Mouse (Mus musculus) granulocyte monocyte progenitor cell, adult 5-6 weeks (primary cell): ENCODE data around the gene Gdf5. TPM values are rescaled to one million over a fixed set of nuclear protein-coding genes. Genes with fewer than 3 reads are reported as not detected.

Source experiments
- ATAC-seq: replicated peaks from 2 replicates; pipeline ENCODE4 v1.8.0; 2016; ENCODE audit warnings: mild to moderate bottlenecking, moderate TSS enrichment, inconsistent platforms; ENCODE audit not compliant: poor library complexity, severe bottlenecking
- total RNA-seq, 2 experiments: library from RNA; stranded (forward) in 1 of 2; stranded (reverse) in 1 of 2; fragments of 200-712, 200-1000 nt in 1 of 2; fragments of >200 nt in 1 of 2; fragmentation: Nextera tagmentation in 1 of 2; gene quantifications; 2 replicates each; pipeline ENCODE4 v1.2.3; 2014 to 2017

Gene Gdf5
- total RNA-seq (2014; fragmentation: Nextera tagmentation): not detected in 2 replicates
- not detected in 2 replicates for total RNA-seq (2017)

DNA sequence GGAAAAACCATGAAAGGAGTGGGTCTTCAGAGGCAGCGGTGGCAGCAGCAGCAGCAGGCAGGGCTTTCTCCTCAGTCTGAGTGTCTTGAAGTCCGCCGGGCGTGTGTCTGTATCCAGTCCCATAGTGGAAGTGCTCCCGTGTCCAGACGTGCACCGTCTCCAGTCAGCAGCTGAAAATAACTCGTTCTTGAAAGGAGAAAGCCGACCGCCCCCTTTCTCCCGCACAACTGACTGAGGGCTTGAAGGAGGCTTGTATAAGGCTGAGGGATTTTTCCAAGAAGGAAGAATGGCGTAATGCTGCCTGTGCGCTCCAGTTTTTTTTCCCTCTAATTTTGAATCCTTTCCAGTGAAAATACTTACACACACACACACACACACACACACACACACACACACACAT is at the start of gene Gdf5:
Gene Gdf5 (minus strand): TSS at position 244 of the 400 bp plus-strand sequence.
- no peak for ATAC-seq

DNA sequence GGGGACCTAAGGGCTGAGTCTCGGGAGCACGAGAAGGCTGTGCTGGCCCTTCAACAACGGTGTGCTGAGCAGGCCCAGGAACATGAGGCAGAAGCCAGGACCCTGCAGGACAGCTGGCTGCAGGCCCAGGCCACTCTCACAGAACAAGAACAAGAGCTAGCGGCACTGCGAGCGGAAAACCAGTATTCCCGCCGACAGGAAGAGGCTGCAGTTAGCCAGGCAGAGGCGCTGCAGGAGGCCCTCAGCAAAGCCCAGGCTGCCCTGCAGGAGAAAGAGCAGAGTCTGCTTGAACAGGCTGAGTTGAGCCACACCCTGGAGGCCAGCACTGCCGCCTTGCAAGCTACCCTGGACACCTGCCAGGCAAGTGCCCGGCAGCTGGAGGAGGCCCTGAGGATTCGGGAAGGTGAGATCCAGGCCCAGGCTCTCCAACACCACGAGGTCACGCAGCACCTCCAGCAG is 46.7 kb upstream of the Gdf5 start:
- no peak for ATAC-seq

GRCm38 (mm10) chr2:155991151-155991550 is 46.0 kb upstream of the Gdf5 start:
- ATAC-seq: no peak

DNA sequence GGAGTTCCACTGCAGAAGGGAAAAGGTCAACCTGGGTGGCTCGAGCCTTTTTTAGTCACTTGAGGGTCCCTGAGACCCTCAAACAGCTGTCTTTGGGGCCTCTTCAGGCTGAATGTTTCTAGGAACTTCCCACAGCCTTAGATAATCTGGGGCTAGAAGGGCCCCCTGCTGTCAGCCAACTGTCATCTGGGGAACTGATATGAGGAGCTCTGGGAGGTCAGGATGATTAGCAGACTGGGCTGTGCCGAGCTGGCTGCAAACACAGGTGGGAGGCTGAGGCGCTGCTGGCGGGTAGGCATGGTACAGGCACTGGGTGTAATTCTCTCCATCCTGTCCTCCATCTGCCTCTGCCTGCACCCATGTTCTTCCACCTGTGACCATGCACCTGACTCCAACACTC is 43.9 kb upstream of the Gdf5 start:
- no peak for ATAC-seq

DNA sequence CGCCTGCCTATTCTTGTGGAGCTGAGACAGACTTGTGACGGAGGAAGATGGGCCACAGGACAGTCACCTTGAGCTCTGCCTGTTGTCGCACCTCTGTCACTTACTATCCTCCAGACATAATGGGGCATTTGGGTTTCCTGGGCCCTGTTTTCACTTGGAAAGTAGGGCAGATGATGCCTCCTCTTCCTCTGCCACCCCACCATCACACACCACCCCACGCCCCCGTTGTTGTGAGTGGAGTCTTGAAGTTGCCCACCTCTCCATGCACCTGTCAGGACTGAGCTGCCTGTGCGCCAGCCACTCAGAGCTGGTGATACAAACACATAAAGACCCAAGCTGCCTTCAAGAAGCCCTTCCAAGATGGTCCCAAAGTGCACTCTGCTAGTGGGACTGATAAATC is 42.0 kb upstream of the Gdf5 start:
- no peak for ATAC-seq

DNA sequence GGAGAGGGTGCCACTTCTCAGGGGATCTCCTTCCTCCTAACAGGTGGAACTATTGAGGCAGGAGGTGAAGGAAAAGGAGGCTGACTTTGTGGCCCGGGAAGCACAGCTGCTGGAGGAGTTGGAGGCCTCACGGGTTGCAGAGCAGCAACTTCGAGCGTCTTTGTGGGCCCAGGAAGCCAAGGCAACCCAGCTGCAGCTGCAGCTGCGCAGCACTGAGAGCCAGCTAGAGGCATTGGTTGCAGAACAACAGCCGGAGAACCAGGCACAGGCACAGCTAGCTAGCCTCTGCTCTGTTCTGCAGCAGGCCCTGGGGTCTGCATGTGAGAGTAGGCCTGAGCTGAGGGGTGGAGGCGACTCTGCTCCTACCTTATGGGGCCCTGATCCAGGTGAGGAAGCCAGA is 40.6 kb upstream of the Gdf5 start:
- ATAC-seq: no peak

DNA sequence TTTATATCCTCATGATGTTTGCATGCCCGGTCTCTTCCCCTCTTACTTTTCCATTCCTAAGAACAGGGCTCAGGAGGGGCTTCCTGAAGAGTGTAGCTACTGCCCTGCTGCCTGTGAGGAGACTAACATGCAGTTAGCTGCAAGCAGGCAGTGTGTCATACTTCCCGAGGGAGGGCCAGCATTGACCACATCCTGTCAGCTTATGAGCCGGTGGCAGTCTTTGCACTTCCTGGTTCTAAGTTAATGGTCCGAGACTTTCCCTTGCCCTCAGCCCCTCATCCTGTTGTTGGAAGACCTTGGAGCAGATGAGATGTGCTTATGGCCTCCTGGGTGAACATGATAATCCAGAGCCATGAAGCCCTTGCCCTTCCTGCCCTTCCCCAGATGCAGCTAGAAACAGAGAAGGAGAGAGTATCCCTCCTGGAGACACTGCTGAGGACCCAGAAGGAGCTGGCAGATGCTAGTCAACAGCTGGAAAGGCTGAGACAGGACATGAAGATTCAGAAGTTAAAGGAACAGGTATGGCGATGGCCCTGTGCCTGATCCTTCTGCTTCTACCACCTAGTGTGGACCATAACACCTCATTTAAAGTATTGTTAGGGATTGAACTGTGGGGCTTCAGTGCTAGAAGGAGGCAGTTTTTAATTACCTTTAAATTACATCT is 34.3 kb upstream of the Gdf5 start:
- peak; percentile 97 for ATAC-seq

DNA sequence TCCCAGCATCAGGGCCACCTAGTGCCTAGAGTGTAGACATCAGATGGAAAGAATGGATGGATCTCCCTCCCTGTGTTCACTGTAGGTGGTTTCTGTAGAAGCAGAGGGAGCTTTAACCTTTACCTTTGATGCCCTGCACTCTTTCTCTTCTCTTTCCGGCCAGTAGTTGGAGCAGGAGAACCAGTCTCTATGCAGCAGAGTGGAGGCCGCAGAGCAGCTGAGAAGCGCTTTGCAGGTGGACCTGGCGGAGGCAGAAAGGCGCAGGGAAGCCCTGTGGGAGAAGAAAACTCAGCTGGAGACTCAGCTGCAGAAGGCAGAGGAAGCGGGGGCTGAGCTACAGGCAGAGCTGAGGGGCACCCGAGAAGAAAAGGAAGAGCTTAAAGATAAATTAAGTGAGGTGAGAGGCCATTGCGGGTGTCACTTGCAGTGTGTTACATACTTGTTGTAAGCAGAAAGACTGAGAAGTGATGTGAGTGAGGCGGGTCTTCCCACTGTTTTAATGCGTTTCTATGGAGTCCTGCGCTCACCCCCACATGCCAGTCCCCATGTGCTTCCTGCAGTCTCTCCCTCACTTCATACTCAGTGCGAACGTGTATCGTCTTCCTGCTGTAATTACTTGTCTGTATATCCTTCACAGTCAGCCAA is 29.0 kb upstream of the Gdf5 start:
- no peak for ATAC-seq

DNA sequence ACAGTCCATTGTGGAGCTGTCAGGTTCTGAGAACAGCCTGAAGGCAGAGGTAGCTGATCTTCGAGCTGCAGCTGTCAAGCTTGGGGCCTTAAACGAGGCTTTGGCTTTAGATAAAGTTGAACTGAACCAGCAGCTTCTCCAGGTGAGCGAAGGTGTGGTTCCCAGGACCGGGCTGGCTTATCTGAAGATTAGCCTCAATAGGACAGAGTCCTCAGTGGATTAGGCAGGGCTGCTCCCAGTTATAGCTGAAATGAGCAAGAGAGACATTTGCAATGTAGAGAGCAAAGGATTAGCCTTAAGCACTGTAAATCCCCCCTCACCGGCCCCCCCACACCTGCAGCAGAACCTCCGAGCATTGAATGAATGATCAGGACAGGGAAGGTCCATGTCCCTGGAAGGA is 28.2 kb upstream of the Gdf5 start:
- no peak for ATAC-seq

GRCm38 (mm10) chr2:155962991-155963390 is 17.8 kb upstream of the Gdf5 start:
- ATAC-seq: 0 out of 2 replicates have a peak, but pooled peaks have one; percentile 25

- ATAC-seq: no peak
Observed at GRCm38 (mm10) chr2:155961862-155962261, 16.7 kb upstream of the Gdf5 start.

DNA sequence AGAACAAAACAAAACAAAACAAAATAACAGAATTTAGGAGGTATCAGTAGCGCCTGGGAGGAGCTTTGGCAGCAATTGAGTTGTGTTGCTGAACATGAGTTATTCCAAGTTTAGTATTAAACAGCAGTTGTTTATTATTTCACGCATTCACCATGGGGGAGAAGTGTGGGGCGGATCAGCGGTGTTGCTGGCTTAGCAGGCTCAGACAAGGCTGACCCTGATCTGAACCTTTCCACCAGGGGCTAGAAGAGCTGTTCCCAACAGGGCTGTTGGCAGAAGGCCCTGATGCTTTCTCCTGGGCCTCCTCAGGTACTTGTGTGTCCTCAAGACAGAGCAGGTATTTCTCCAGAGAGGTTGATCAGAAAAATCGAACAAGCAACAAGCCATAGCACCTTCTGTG is 14.8 kb upstream of the Gdf5 start:
- ATAC-seq: no peak

- peak; percentile 97 for ATAC-seq
Observed at GRCm38 (mm10) chr2:155956134-155957059, 11.2 kb upstream of the Gdf5 start, which contains the start of gene Cep250. Gene Cep250, plus strand, starts transcription at chr2:155956458.

GRCm38 (mm10) chr2:155952006-155952405 is 6.8 kb upstream of the Gdf5 start:
- ATAC-seq: no peak

- ATAC-seq: no peak
Observed at GRCm38 (mm10) chr2:155949362-155949761, 4.2 kb upstream of the Gdf5 start.

DNA sequence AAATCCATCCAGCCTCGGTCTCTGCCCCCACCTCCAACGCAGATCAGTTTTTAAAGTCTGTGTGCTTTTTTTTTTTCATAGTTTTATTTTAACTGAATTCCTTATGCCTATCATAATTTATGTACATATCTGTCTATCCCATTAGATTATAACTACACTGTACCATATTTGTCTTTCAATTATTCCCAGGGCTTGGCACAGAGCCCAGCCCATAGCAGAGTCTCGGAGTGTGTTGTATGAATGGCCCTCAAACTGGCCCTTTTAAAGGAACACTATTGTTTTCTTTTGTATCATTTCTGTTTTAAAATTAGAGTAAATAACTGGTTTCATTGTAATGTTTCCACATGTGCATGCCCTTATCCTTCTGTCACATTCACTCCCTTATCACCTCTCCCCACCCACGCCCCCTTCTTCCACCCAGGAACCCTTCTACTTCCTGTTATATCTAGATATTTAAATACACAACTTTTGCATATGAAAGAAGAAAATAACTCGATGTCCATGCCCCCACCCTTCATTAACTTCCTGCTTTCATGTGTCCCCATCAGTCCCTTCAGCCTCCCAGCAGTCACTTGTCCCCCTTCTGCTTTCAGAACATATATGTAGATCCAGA is 2.3 kb upstream of the Gdf5 start:
- no peak; the same call in 1 of the 2 replicates for ATAC-seq

- ATAC-seq: no peak
Observed at GRCm38 (mm10) chr2:155946499-155946898, 1.3 kb upstream of the Gdf5 start.

DNA sequence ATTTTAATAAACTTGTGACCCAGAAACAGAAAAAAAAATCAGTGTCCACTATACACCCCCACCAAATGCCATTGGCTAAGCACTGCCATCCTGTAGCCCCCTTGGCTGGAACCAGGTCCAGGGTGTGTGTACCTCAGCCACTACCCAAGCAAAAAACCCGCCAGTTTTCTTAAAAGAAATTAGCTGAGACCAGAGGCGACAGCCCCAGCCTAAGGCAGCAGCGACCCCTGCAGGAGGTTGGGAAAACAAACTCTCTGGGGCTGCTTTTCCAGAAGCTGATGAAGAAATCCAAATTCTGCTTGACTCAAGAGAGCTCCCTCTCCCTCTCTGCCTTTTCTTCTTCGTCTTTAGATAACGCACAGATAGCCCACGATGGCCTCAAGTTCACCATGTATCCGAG is 902 bp upstream of the Gdf5 start:
- ATAC-seq: peak; percentile 79

GRCm38 (mm10) chr2:155945580-155945979 is 413 bp upstream of the Gdf5 start:
- ATAC-seq: no peak

DNA sequence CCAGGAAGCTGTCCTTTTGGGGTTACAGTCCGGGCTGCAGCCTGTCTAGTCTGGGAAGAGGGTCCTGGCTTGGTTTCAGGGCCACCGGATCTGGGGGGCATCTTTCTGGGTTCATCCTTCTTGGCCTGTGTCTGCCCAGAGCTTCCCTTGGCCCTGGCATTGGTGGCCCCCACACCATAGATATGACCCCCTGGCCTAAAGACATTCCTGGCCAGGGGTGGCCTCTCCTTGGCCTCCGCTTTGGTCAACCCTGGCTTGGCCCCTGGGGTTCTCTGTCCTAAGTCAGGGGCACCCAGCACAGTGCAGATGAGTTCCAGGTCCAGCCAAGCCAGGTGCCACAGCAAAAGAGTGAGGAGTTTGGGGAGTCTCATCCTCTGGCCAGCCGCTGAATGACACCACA is 482 bp downstream of the Gdf5 start:
- ATAC-seq: no peak
